Mouse (Mus musculus) olfactory bulb, adult 2 months (tissue): Measurements from ENCODE around the gene Dock11.

Experiments used
- CTCF ChIP-seq: fragments of 200-500 bp; IDR thresholded peaks from 2 replicates; pipeline ENCODE4 v1.5.1; 2012; ENCODE audit warnings: low read depth, mild to moderate bottlenecking, low read length, moderate library complexity; ENCODE audit not compliant: insufficient read depth
- POLR2A ChIP-seq: fragments of 200-500 bp; IDR thresholded peaks from 2 replicates; pipeline ENCODE4 v1.6.1; 2012; ENCODE audit warnings: mild to moderate bottlenecking, low read depth, low read length, moderate library complexity; ENCODE audit not compliant: insufficient read depth

DNA sequence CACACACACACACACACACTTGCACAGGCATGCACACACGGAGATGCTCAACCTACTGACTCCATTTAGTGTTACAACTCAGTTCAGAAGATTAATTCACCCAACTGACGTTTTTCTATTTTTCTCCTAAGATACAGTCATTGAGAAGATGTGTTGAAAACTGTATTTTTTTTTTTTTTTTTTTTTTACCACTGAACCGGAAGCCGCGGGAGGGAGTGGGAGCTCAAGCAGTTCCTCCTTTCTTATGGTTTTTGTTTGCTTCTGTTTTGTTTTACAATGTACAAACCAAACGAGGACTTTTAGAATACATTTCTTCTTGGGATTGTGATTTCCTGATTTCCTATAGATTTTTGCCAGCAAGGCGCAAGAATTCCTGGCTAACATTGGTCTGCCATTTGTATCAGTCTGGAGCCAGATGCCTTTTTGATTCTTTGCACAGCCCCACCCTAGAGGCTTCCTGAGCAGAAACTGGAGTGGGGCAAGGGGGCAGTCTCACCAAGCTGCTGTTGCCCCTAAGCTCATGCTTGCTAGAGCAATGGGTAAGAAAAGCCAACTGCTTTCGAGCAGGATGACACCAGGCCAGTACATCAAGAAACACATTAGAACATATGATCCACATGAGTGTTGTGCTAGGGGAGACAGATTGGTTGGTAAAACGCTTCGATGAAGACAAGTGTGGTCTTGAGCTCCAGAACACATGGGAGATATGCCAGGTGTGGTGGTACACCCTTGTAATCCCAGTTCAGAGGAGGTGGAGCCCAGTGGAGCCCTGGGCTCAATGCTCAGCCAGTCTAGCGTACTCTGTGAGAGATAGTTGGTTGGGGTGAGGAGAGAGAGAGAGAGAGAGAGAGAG is 9.2 kb downstream of the Dock11 start:
- TF ChIP-seq POLR2A = no peak
- TF ChIP-seq CTCF = no peak
